In genomic region chr2:166414856-166415255, GRCm38 (mm10) we compare ENCODE assay signal across 16 mouse cellular contexts.
DNase-seq lines count a peak whose midpoint lies in the region; ATAC-seq and TF ChIP-seq lines count a peak whose summit lies in the region.
"Had no signal": no experiment of that assay in that cellular context is flagged by ENCODE, and none has a peak within 500 bp of the region (broad histone marks: within the 10 kb centered on the region; RNA-seq: fewer than 3 reads in every experiment).

No protein-coding gene starts in this region.

- no peak overlapping the region for H3K4me3 ChIP-seq in lung, embryonic 16.5 days (ENCODE audit: low read length)
- H3K4me3 ChIP-seq in embryonic fibroblast, embryonic 13.5 days (ENCODE audit: insufficient read depth, low read length), result no peak overlapping the region
- no peak overlapping the region for H3K4me3 ChIP-seq in stomach, embryonic 15.5 days (replicated peaks)
- H3K4me3 ChIP-seq: forebrain, embryonic 15.5 days; heart, embryonic 12.5 days; liver, embryonic 13.5 days had no signal

- H3K4me1 ChIP-seq in lung, embryonic 16.5 days (replicated peaks; ENCODE audit: control insufficient read depth, insufficient read depth, low read length), result peaks cover 10% of the 10 kb centered on the region
- H3K4me1 ChIP-seq in embryonic fibroblast, embryonic 13.5 days (ENCODE audit: control insufficient read depth, insufficient read depth, low read length), result 0 out of 2 replicates have a peak, but pooled peaks cover 4% of the 10 kb centered on the region
- H3K4me1 ChIP-seq in stomach, embryonic 15.5 days, result peaks cover 10% of the 10 kb centered on the region

- WGBS in lung, embryonic 16.5 days, result 79% methylated on average over 8 of the region's 8 CpGs
- 82% methylated on average over 8 of the region's 8 CpGs for WGBS in stomach, embryonic 15.5 days

- peaks cover 4% of the 10 kb centered on the region; the same call in 1 of the 2 replicates for H3K27me3 ChIP-seq in lung, embryonic 16.5 days (ENCODE audit: control insufficient read depth, insufficient read depth, low read depth, low read length)
- H3K27me3 ChIP-seq in stomach, embryonic 15.5 days (replicated peaks), result no peaks in the 10 kb centered on the region
- H3K27me3 ChIP-seq: forebrain, embryonic 15.5 days; heart, embryonic 12.5 days had no signal

- TF ChIP-seq CTCF in embryonic fibroblast, embryonic 13.5 days (IDR thresholded peaks at IDR 0.05; ENCODE audit: borderline replicate concordance, insufficient read depth, low read length), result no peak

- no peak for ATAC-seq in lung, embryonic 16.5 days (ENCODE audit: low read depth)
- no peak for ATAC-seq in stomach, embryonic 15.5 days (ENCODE audit: insufficient read depth, low FRiP score, low read depth)
- ATAC-seq: activated CD4-positive, CD25-positive, alpha-beta regulatory T cell, adult 4 months; forebrain, embryonic 15.5 days had no signal

- no peak overlapping the region for H3K4me2 ChIP-seq in lung, embryonic 16.5 days (ENCODE audit: low read depth, low read length)
- H3K4me2 ChIP-seq in stomach, embryonic 15.5 days, result no peak overlapping the region
- H3K4me2 ChIP-seq: forebrain, embryonic 15.5 days; heart, embryonic 12.5 days; liver, embryonic 13.5 days had no signal

- no peak for TF ChIP-seq POLR2A in embryonic fibroblast, embryonic 13.5 days (IDR thresholded peaks at IDR 0.05; ENCODE audit: low read depth, low read length)

- H3K27ac ChIP-seq in lung, embryonic 16.5 days (ENCODE audit: low read length), result peak overlapping the region; percentile 17; the same call in 1 of the 2 replicates
- H3K27ac ChIP-seq in embryonic fibroblast, embryonic 13.5 days (ENCODE audit: insufficient read depth, low read length), result 0 out of 2 replicates have a peak overlapping the region, but pooled peaks have one; percentile 12
- H3K27ac ChIP-seq in stomach, embryonic 15.5 days, result peak overlapping the region; percentile 81; the same call in 1 of the 2 replicates
- H3K27ac ChIP-seq: forebrain, embryonic 15.5 days; liver, embryonic 13.5 days had no signal

- DNase-seq in lung, postnatal 10 days, result no peak
- peak; percentile 91 for DNase-seq in ZHBTc4 (ENCODE audit: low read depth, low spot score)
- no peak for DNase-seq in layer of hippocampus, adult 9-11 months
- DNase-seq in embryo, embryonic 10.5 days (ENCODE audit: low spot score), result no peak
- no peak for DNase-seq in adipocyte (ENCODE audit: low spot score)
- DNase-seq: cerebellum, adult 9-11 months; layer of hippocampus, postnatal 36 days; liver, embryonic 13.5 days; spleen, adult 18-20 months; thymus, postnatal 4 days had no signal

- H3K9ac ChIP-seq in lung, embryonic 16.5 days (ENCODE audit: low read length), result no peak overlapping the region
- H3K9ac ChIP-seq in stomach, embryonic 15.5 days, result no peak overlapping the region
- H3K9ac ChIP-seq: forebrain, embryonic 15.5 days; heart, embryonic 12.5 days; liver, embryonic 13.5 days had no signal

- no peaks in the 10 kb centered on the region for H3K9me3 ChIP-seq in lung, embryonic 16.5 days (ENCODE audit: control insufficient read depth, low read length)
- no peaks in the 10 kb centered on the region for H3K9me3 ChIP-seq in stomach, embryonic 15.5 days
- H3K9me3 ChIP-seq: forebrain, embryonic 15.5 days; heart, embryonic 12.5 days; liver, embryonic 13.5 days had no signal

- no peaks in the 10 kb centered on the region for H3K36me3 ChIP-seq in lung, embryonic 16.5 days (ENCODE audit: control insufficient read depth, insufficient read depth, low read length)
- no peaks in the 10 kb centered on the region for H3K36me3 ChIP-seq in stomach, embryonic 15.5 days
- H3K36me3 ChIP-seq: forebrain, embryonic 15.5 days; heart, embryonic 12.5 days; liver, embryonic 13.5 days had no signal

Comparison
In these comparisons a context has a peak if more than half of its experiments do, and no peak if none do; other contexts are left out.
1. H3K27ac ChIP-seq: peak in every context shown above with its lines; median percentile 81 in stomach, embryonic 15.5 days; 17 in lung, embryonic 16.5 days; 12 in embryonic fibroblast, embryonic 13.5 days.